Mouse (Mus musculus): ENCODE data around the gene Bin2. TPM values are rescaled to one million over a fixed set of nuclear protein-coding genes. Genes with fewer than 3 reads are reported as not detected.

Bin2 gene
- polyA plus RNA-seq, 1 experiment from 2014 or later, result 7.3 TPM

GRCm38 (mm10) chr15:100642451-100642850 lies 26.9 kb downstream of the Bin2 start:
- no peak overlapping the region for H3K9ac ChIP-seq
- peaks cover 3% of the 10 kb centered on the region for H3K4me1 ChIP-seq
- H3K4me3 ChIP-seq, result no peak overlapping the region
- peaks cover 21% of the 10 kb centered on the region for H3K27me3 ChIP-seq
- no peak overlapping the region for H3K4me2 ChIP-seq
- H3K36me3 ChIP-seq, result no peaks in the 10 kb centered on the region
- no peak overlapping the region for H3K27ac ChIP-seq
- ATAC-seq (ENCODE audit: borderline replicate concordance, extremely low read depth, low FRiP score, low TSS enrichment), result no peak
- no peaks in the 10 kb centered on the region for H3K9me3 ChIP-seq
- WGBS, result 88% methylated on average over 7 of the region's 7 CpGs

GRCm38 (mm10) chr15:100641226-100641810 lies 28.0 kb downstream of the Bin2 start:
- peaks cover 32% of the 10 kb centered on the region for H3K27me3 ChIP-seq
- 46% methylated on average over 15 of the region's 16 CpGs for whole genome bisulfite sequencing
- H3K4me3 ChIP-seq, result no peak overlapping the region
- H3K4me2 ChIP-seq, result no peak overlapping the region
- no peak overlapping the region for H3K9ac ChIP-seq
- no peak overlapping the region for H3K27ac ChIP-seq
- ATAC-seq (ENCODE audit: borderline replicate concordance, extremely low read depth, low FRiP score, low TSS enrichment), result no peak
- H3K9me3 ChIP-seq, result no peaks in the 10 kb centered on the region
- no peaks in the 10 kb centered on the region for H3K36me3 ChIP-seq
- H3K4me1 ChIP-seq, result peaks cover 13% of the 10 kb centered on the region

- ATAC-seq (ENCODE audit: borderline replicate concordance, extremely low read depth, low FRiP score, low TSS enrichment), result no peak
- Histone ChIP-seq H3K4me2 (no peak overlapping the region), H3K9me3 (no peaks in the 10 kb centered on the region), H3K27me3 (peaks cover 44% of the 10 kb centered on the region), H3K36me3 (no peaks in the 10 kb centered on the region), H3K27ac (no peak overlapping the region), H3K9ac (no peak overlapping the region), H3K4me1 (peaks cover 24% of the 10 kb centered on the region), H3K4me3 (no peak overlapping the region)
- 59% methylated on average over 16 of the region's 16 CpGs for WGBS
These were observed 29.2 kb downstream of the Bin2 start for GRCm38 (mm10) chr15:100639972-100640750.

DNA sequence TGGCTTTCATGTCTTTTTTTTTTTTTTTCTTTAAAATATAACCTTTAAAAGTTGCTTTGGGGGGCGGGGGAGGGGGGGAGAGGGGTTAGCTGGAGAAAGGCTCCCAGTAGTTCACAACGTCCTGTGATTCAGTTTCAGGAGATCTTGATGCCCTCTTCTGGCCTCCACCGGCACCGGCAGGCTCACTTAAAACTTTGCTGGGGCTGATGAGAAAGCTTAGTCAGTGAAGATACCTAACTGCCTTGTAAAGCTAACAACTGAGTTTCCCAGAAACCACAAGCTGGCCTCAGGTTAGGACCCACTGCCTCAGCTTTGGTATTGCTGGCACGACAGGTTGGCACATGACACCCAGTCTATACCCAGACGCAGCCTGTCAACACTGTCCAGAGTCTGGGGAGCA lies 31.7 kb downstream of the Bin2 start:
- H3K4me1 ChIP-seq, result peaks cover 25% of the 10 kb centered on the region
- peak overlapping the region; percentile 91 for H3K4me2 ChIP-seq
- no peak overlapping the region for H3K9ac ChIP-seq
- no peaks in the 10 kb centered on the region for H3K9me3 ChIP-seq
- 16% methylated on average over 6 of the region's 6 CpGs for WGBS
- no peak for ATAC-seq (ENCODE audit: borderline replicate concordance, extremely low read depth, low FRiP score, low TSS enrichment)
- H3K4me3 ChIP-seq, result no peak overlapping the region
- H3K27me3 ChIP-seq, result peaks cover 59% of the 10 kb centered on the region
- H3K27ac ChIP-seq, result no peak overlapping the region
- no peaks in the 10 kb centered on the region for H3K36me3 ChIP-seq

GRCm38 (mm10) chr15:100636700-100637501 lies 32.5 kb downstream of the Bin2 start, which contains the start of gene Smagp:
Smagp (minus strand) TSS chr15:100636940.
- Histone ChIP-seq H3K9me3 (no peaks in the 10 kb centered on the region), H3K27ac (no peak within 1 kb of the TSS), H3K4me1 (peaks cover 25% of the 10 kb centered on the region), H3K4me3 (peak within 1 kb of the TSS; percentile 53), H3K36me3 (no peaks in the 10 kb centered on the region), H3K4me2 (peak within 1 kb of the TSS; percentile 91), H3K9ac (peak within 1 kb of the TSS; percentile 25), H3K27me3 (peaks cover 58% of the 10 kb centered on the region)
- under 1% methylated on average over 71 of the region's 77 CpGs for WGBS
- peak; percentile 61 for ATAC-seq (ENCODE audit: borderline replicate concordance, extremely low read depth, low FRiP score, low TSS enrichment)

DNA sequence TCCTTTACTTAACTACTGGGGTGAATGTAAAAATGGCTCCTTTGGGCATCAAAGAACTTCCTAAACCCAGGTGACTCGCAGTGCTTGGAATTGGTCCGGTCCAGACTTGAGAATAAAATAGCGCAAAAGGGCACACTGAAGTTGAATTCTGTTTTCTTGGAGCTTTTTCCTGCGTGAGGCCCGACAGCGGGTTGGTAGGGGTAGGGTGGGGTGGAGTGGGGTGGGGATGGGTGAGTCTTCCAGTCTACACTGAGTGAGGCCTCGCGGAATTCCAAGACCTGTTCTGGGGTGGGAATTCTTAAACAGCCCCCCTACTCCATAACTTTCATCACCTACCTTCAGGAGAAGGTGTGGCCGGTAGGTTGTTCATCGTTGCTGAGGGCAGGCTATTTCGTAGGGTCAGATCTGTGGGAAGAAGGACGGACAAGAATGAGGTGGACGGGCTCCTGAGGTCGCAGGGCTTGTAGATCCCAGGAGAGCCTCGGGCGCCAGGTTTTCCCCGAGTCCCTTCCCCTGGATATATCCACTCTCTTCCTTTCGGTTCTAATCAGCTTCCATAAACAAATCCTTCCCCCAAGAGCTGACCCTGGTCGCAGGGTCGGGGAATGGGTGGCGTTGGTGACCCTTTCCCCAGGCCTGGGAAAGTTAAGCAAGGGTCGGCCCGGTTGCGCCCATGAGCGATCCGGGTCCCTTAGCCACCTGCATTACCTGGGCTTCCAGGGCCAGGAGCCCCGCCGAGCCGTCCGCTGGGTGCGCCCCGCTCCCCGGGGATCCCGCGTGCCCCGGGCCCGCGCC lies 33.3 kb downstream of the Bin2 start:
- H3K27ac ChIP-seq, result no peak overlapping the region
- ATAC-seq (ENCODE audit: borderline replicate concordance, extremely low read depth, low FRiP score, low TSS enrichment), result no peak
- H3K4me2 ChIP-seq, result peak overlapping the region; percentile 91
- H3K9me3 ChIP-seq, result no peaks in the 10 kb centered on the region
- peaks cover 57% of the 10 kb centered on the region for H3K27me3 ChIP-seq
- 3% methylated on average over 38 of the region's 38 CpGs for WGBS
- H3K36me3 ChIP-seq, result no peaks in the 10 kb centered on the region
- H3K9ac ChIP-seq, result peak overlapping the region; percentile 25
- peaks cover 25% of the 10 kb centered on the region for H3K4me1 ChIP-seq
- H3K4me3 ChIP-seq, result peak overlapping the region; percentile 53

GRCm38 (mm10) chr15:100635239-100635638 lies 34.1 kb downstream of the Bin2 start:
- Histone ChIP-seq H3K27ac (no peak overlapping the region), H3K36me3 (no peaks in the 10 kb centered on the region), H3K4me1 (peaks cover 23% of the 10 kb centered on the region; the same call in 1 of the 2 replicates), H3K9me3 (no peaks in the 10 kb centered on the region), H3K27me3 (peaks cover 57% of the 10 kb centered on the region), H3K9ac (no peak overlapping the region), H3K4me3 (0 out of 2 replicates have a peak overlapping the region, but pooled peaks have one; percentile 53), H3K4me2 (peak overlapping the region; percentile 91)
- ATAC-seq (ENCODE audit: borderline replicate concordance, extremely low read depth, low FRiP score, low TSS enrichment), result no peak
- 9% methylated on average over 9 of the region's 9 CpGs for WGBS

DNA sequence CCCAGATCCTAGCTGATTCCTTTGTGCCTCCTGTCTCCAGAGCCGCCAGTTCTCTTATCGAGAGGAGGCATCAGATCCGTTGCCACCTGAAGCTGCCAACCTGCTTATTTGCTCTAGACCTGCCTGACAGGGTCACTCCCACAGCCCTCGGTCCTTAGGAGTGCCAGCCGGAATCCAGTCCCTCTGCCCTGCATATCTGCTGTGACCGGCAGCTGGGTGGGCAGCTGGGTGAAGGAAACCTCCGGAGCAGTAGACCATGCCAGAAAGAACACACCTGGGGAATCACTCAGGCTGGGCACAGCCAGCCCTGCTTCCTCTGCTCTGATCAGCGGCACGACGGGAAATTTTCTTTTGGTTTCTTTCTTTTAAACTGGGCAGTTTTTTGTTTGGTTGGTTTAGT lies 36.0 kb downstream of the Bin2 start:
- WGBS, result 63% methylated on average over 10 of the region's 10 CpGs
- Histone ChIP-seq H3K9ac (no peak overlapping the region), H3K4me2 (no peak overlapping the region), H3K36me3 (no peaks in the 10 kb centered on the region), H3K4me1 (peaks cover 23% of the 10 kb centered on the region; the same call in 1 of the 2 replicates), H3K9me3 (no peaks in the 10 kb centered on the region), H3K4me3 (no peak overlapping the region), H3K27ac (no peak overlapping the region), H3K27me3 (peaks cover 51% of the 10 kb centered on the region)
- ATAC-seq (ENCODE audit: borderline replicate concordance, extremely low read depth, low FRiP score, low TSS enrichment), result no peak

DNA sequence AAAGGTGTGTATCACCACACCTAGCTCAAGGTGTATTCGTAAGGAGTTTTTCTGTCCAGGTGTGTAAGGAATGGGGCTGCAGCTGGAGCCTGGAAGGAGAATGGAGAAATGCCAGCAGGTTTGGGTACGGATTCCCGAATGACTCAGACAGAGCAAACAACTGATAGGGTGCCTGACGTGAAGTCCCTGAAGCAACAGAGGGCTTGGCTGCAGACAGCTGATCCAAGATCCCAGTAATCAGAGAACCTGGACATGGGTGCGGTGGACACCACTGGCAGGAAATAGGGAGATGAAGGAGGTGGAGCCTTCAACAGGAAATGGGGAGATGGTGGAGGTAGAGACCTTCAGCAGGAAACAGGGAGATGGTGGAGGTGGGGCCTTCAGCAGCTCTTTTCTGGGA lies 37.0 kb downstream of the Bin2 start:
- Histone ChIP-seq H3K27ac (no peak overlapping the region), H3K4me1 (peaks cover 28% of the 10 kb centered on the region; the same call in 1 of the 2 replicates), H3K36me3 (no peaks in the 10 kb centered on the region), H3K9me3 (no peaks in the 10 kb centered on the region), H3K9ac (no peak overlapping the region), H3K4me2 (no peak overlapping the region), H3K4me3 (no peak overlapping the region), H3K27me3 (peaks cover 41% of the 10 kb centered on the region)
- 58% methylated on average over 5 of the region's 5 CpGs for WGBS
- ATAC-seq (ENCODE audit: borderline replicate concordance, extremely low read depth, low FRiP score, low TSS enrichment), result no peak

DNA sequence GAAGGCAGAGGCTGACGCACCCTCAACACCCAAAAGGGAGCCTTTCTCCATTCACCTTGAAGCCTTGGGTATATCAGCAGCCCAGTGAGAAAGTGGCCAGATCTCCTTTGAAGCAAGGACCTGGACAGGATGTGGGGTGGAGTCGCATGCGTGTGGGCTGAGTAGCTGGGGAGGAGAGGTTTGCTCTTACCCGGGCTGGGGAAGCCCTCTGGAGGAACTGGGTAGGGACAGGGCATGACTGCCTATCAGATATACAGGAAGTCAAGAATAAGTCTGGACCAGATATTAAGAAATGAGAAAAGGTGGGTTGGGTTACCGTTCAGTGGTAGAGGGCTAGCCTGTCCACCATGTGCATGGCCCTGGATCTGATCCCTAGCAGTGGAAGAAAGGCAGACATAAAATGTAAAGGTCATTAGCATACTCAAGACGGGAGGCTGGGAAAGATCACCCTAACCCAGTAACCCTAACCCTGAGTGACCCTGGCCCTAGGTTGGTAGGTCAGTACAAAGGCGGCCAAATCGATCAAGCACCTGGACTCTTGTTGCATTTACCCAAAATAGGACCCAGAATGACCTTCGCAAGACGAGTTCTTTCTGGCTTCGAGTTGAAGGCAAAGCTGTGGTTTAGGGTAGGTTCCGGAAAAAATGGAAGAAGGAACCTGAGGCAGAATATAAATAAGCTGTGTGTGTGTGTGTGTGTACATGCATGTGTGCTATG lies 37.7 kb downstream of the Bin2 start:
- no peak for ATAC-seq (ENCODE audit: borderline replicate concordance, extremely low read depth, low FRiP score, low TSS enrichment)
- WGBS, result 70% methylated on average over 12 of the region's 12 CpGs

DNA sequence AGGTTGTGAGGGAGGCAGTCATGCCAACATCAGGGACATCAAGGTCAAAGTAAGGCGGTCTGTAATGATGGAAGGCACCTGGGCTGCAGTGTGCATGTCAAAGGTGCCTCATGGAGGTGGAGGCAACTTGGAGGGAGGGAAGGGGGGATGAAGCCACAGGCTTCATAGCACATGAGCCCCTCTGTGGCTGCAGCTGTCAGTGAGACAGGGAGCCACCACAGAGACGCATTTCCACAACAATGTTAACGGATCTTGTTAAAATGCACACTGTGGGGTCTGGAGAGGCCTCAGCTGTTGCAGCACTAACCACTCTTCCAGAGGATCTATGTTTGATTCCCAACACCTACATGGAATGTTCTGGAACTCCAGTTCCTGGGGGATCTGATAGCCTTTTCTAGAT lies 39.2 kb downstream of the Bin2 start:
- H3K9ac ChIP-seq, result no peak overlapping the region
- peaks cover 7% of the 10 kb centered on the region; the same call in 1 of the 2 replicates for H3K4me1 ChIP-seq
- H3K27me3 ChIP-seq, result peaks cover 19% of the 10 kb centered on the region
- H3K9me3 ChIP-seq, result no peaks in the 10 kb centered on the region
- no peak overlapping the region for H3K4me3 ChIP-seq
- H3K27ac ChIP-seq, result no peak overlapping the region
- H3K36me3 ChIP-seq, result no peaks in the 10 kb centered on the region
- ATAC-seq (ENCODE audit: borderline replicate concordance, extremely low read depth, low FRiP score, low TSS enrichment), result no peak
- H3K4me2 ChIP-seq, result no peak overlapping the region
- WGBS, result 67% methylated on average over 3 of the region's 3 CpGs

More for the DNA sequence above, 37.7 kb downstream of the Bin2 start:
- no peaks in the 10 kb centered on the region for H3K9me3 ChIP-seq
- no peak overlapping the region for H3K4me3 ChIP-seq
- no peak overlapping the region for H3K9ac ChIP-seq
- H3K27ac ChIP-seq, result no peak overlapping the region
- H3K4me2 ChIP-seq, result no peak overlapping the region
- H3K27me3 ChIP-seq, result peaks cover 34% of the 10 kb centered on the region
- no peaks in the 10 kb centered on the region for H3K36me3 ChIP-seq
- peaks cover 20% of the 10 kb centered on the region; the same call in 1 of the 2 replicates for H3K4me1 ChIP-seq
